Mouse (Mus musculus) thymus, postnatal 4 days (tissue): ENCODE data around the gene Rbfox3.
A peak's percentile ranks its signal among the peaks of the same experiment; 100 is the strongest.

Source experiments
- DNase-seq: peaks from one replicate; pipeline ENCODE4 v3.0.0; 2021

The Rbfox3 gene

GRCm38 (mm10) chr11:118754535-118754934 is 156.9 kb downstream of the Rbfox3 start:
- DNase-seq = no peak

GRCm38 (mm10) chr11:118751879-118752616 is 159.3 kb downstream of the Rbfox3 start:
- no peak for DNase-seq

GRCm38 (mm10) chr11:118750745-118751330 is 160.6 kb downstream of the Rbfox3 start:
- DNase-seq = no peak

- DNase-seq = no peak
Observed at GRCm38 (mm10) chr11:118749541-118749940, 161.9 kb downstream of the Rbfox3 start.

GRCm38 (mm10) chr11:118748622-118749021 is 162.8 kb downstream of the Rbfox3 start:
- no peak for DNase-seq

- no peak for DNase-seq
Observed at GRCm38 (mm10) chr11:118745279-118745678, 166.1 kb downstream of the Rbfox3 start.

GRCm38 (mm10) chr11:118744782-118745181 is 166.6 kb downstream of the Rbfox3 start:
- no peak for DNase-seq

- DNase-seq = peak; percentile 47
Observed at GRCm38 (mm10) chr11:118742762-118743161, 168.6 kb downstream of the Rbfox3 start.

GRCm38 (mm10) chr11:118741262-118741661 is 170.1 kb downstream of the Rbfox3 start:
- DNase-seq = peak; percentile 46

GRCm38 (mm10) chr11:118740001-118740400 is 171.4 kb downstream of the Rbfox3 start:
- peak; percentile 55 for DNase-seq

GRCm38 (mm10) chr11:118738855-118739832 is 172.3 kb downstream of the Rbfox3 start:
- peak; percentile 70 for DNase-seq

- DNase-seq = peak; percentile 27
Observed at GRCm38 (mm10) chr11:118738323-118738722, 173.1 kb downstream of the Rbfox3 start.

- peak; percentile 42 for DNase-seq
Observed at GRCm38 (mm10) chr11:118737821-118738220, 173.6 kb downstream of the Rbfox3 start.

- DNase-seq = no peak
Observed at GRCm38 (mm10) chr11:118736993-118737392, 174.4 kb downstream of the Rbfox3 start.

- DNase-seq = no peak
Observed at GRCm38 (mm10) chr11:118731655-118732054, 179.7 kb downstream of the Rbfox3 start.

- DNase-seq = no peak
Observed at GRCm38 (mm10) chr11:118729373-118729772, 182.0 kb downstream of the Rbfox3 start.

- DNase-seq = no peak
Observed at GRCm38 (mm10) chr11:118728797-118729196, 182.6 kb downstream of the Rbfox3 start.

GRCm38 (mm10) chr11:118728083-118728551 is 183.3 kb downstream of the Rbfox3 start:
- DNase-seq = no peak

- no peak for DNase-seq
Observed at GRCm38 (mm10) chr11:118726430-118726829, 185.0 kb downstream of the Rbfox3 start.

- no peak for DNase-seq
Observed at GRCm38 (mm10) chr11:118724423-118724822, 187.0 kb downstream of the Rbfox3 start.

GRCm38 (mm10) chr11:118723166-118723565 is 188.2 kb downstream of the Rbfox3 start:
- no peak for DNase-seq

- DNase-seq = no peak
Observed at GRCm38 (mm10) chr11:118721898-118722297, 189.5 kb downstream of the Rbfox3 start.
